Mouse (Mus musculus) heart, adult 8-10 months (tissue): Measurements from ENCODE around the gene Rheb. TPM values are rescaled to one million over a fixed set of nuclear protein-coding genes. Genes with fewer than 3 reads are reported as not detected.
"Not testable (repeated sequence)": the region's sequence is repeated elsewhere in the genome, so short reads cannot be mapped to it uniquely, and the experiment has no call there.

Experiments
- DNase-seq: peaks from one replicate; pipeline ENCODE4 v3.0.0; 2022; ENCODE audit warnings: low spot score
- total RNA-seq, 4 experiments: library from RNA; stranded (reverse); gene quantifications; 2 replicates each; pipeline ENCODE4 v1.2.4; 2022

Rheb gene
- total RNA-seq, 4 experiments from 2014 or later = 76.2 to 78.6 (median 77.5) TPM

- DNase-seq = no peak
Measured at GRCm38 (mm10) chr5:24792961-24793360, 49.5 kb downstream of the Rheb start.

DNA sequence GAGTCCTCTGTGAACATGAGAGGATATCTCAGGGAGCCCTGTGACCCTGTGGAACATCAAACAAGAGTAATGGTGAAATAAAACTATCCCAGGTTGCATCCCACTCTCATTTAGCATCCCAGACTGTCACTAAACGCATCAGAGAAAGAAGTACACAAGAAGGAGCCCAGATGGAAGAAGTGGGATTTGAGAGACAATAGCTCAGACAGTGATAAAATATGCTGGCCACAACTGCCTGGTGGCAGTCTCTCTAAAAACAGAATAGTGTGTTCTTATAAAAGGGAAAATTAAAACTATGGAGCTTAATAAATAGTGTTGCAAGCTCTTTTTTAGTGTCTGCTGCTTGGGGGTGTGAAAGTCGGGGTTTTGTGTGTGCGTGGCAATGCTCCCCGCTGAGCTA, 59.5 kb downstream of the Rheb start:
- no peak for DNase-seq

DNA sequence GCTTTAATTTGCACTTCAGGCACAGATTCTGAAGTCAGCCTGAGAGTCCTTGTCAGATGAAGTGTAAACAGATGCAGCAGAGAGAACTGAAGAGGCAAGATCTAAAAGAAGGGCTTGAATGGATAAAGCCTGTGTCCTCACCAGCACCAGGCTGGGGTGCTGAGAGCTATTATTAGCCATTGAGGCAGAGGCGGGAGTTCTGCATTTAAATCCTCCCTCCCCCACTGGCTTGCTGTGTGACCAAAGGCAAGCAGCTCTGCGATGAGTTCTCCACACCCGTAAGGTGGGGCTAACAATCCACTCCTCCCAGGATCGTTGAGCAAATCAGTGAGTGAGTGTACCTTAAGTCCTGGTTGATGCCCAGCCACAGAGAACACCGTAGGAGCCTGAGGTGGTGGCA, 61.4 kb downstream of the Rheb start:
- DNase-seq = no peak

GRCm38 (mm10) chr5:24779881-24780512, 62.4 kb downstream of the Rheb start:
- peak; percentile 49 for DNase-seq

DNA sequence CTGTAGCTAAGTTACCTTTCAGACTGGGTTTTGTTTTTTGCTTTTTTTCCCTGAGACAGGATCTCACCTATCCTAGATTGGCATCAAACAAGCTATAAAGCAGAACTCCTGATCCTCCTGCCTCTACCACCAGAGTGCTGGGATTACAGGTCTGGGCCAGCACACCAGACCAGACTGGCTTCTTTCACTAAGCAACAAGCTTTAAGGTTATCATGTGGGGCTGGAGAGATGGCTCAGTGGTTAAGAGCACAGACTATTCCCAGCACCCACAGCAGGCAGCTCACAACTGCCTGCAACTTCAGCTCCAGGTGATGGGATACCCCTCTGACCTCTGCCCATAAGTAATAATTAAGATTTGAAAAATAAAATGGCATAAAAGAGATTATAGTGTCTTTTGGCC, 63.1 kb downstream of the Rheb start:
- DNase-seq = no peak

DNA sequence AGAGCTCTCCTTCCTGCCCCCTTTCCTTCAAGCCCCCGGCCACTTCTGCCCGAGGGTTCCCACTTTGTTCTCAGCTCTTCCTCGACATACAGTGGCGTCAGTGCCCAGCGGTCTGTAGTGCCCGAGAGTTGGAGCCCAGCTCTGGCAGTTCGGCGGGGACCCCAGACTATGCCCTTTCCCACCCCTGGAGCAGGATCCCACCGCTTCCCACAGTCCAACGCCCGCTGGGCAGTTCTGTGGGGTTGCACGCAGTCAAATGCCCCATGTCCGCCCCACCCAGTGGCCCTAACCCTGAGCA, 63.6 kb downstream of the Rheb start:
- DNase-seq = no peak

DNA sequence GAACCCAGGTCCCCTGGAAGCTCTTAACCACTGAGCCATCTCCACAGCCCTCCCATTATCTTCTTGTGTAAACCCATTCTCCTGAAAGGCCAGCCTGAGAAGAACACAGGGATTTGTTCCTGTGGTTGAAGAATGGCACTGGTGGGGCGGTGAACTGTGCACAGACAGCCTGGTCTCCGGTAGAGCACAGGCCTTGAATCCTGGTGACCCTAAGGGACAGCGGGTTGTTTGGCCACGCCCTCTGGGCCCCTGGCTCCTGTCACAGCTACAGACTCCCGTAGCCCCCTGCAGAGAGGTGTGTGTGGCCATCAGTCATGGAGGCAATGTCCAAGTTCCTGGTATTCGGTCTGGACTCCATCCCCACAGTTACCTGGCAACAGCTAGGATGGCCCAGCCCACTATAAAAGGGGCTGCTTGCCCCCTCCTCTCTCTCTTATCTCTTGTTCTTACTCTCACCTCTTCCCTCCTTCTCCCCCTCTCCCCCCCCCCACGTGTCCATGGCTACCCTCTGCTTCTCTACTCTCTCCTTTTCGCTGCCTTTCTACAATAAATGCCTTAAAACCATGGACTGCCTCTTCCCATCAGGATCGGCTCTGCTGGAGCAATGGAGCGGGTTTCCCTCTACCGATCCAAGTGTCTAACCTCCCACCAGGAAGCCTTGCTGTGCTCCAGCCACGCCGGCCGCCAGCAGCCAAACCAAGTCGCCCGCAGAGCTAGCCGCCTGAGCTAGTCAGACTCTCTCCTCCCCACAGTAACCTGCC, 64.2 kb downstream of the Rheb start:
- DNase-seq = no peak

- no peak for DNase-seq
Measured at GRCm38 (mm10) chr5:24776681-24777080, 65.7 kb downstream of the Rheb start.

DNA sequence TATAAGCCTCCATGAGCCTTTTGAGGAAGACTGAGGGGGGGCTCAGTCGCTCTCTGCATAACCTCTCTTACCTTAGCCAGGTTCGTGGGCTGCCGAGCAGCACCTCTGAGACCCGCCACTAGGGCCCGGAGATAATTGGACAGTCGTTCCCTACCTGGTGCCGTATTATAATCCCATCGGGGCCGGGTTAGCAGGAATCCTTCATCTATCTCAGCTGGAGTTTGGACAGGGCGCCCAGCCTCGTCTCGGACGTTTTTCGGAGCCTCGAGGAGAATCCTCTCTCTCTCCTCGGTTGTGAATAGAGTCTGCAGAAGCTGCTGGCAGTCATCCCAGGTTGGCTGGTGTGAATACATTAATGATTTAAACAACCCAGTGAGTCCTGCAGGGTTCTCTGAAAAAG, 67.9 kb downstream of the Rheb start:
- DNase-seq = not testable (repeated sequence)

- DNase-seq = no peak
Measured at GRCm38 (mm10) chr5:24757816-24758215, 84.6 kb downstream of the Rheb start, which contains the start of gene Crygn. Gene Crygn, minus strand, starts transcription at chr5:24758008.

- DNase-seq = no peak
Measured at GRCm38 (mm10) chr5:24756931-24757330, 85.5 kb downstream of the Rheb start.

Other genes with a start within 250 kb of the Rheb start
- 10 to 100 TPM; 56.8 to 62.6 (median 60.6) TPM for gene Smarcd3, start 218.2 kb downstream of the Rheb start, total RNA-seq
- gene Nub1, start 157.1 kb downstream of the Rheb start, total RNA-seq = 10 to 100 TPM; 33.1 to 45.6 (median 36.7) TPM
- gene Wdr86, start 111.9 kb downstream of the Rheb start, total RNA-seq = 1 to 10 TPM in 1 of 4 experiments, under 1 TPM in 3; 0.16 to 1.2 (median 0.60) TPM
- not detected for gene Crygn, start 84.6 kb downstream of the Rheb start, total RNA-seq